Mouse (Mus musculus): ENCODE data around the gene Spa17. TPM values are rescaled to one million over a fixed set of nuclear protein-coding genes. Genes with fewer than 3 reads are reported as not detected.

Gene Spa17
- total RNA-seq, 1 experiment from 2014 or later, result 5.9 TPM

- no peak for ATAC-seq (replicated peaks; ENCODE audit: low read depth, poor library complexity, severe bottlenecking)
Measured at GRCm38 (mm10) chr9:37623981-37624380, 10.5 kb upstream of the Spa17 start.

GRCm38 (mm10) chr9:37621290-37621689 is 7.8 kb upstream of the Spa17 start:
- ATAC-seq (replicated peaks; ENCODE audit: low read depth, poor library complexity, severe bottlenecking), result no peak

- peak; percentile 36; the same call in 1 of the 2 replicates for ATAC-seq (replicated peaks; ENCODE audit: low read depth, poor library complexity, severe bottlenecking)
Measured at GRCm38 (mm10) chr9:37616770-37617169, 3.2 kb upstream of the Spa17 start.

DNA sequence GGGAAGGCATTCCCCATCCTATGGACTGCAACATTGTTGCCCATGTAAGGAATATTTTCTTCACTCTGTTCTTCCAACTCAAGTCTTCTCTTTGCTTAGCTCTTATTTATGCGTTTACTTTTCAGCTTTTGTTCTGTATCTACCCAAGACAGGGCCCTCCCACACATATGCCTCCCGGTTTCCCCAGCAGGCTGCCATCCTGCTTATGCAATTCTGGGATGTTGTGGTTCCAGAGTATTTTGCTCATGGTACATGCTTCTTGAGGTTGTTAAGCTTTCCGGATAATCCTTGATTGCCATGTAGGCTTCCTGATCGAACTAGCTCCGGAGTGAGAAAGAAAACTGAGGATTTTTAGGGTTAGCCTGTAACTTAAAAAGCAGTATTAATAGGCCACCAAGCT is 1.7 kb upstream of the Spa17 start:
- no peak for ATAC-seq (replicated peaks; ENCODE audit: low read depth, poor library complexity, severe bottlenecking)

DNA sequence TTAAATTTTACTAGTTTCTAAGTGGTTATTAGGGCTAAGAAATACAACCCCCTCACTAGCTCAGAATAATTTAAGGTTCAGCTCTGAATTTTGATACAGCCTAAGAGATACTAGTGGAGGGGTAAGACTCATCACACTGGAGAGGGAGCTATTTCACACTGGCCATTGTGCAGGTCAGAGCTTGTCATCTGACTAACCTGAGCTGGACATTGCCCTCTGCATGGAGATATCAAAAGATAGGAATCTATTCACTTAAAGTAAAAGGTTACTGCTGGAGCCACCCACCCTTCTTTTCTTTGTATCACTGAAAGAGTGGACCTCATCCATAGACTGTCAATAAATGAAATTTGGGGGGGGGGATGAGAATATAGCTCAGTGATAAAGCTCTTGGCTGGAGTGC is 794 bp upstream of the Spa17 start:
- no peak for ATAC-seq (replicated peaks; ENCODE audit: low read depth, poor library complexity, severe bottlenecking)

DNA sequence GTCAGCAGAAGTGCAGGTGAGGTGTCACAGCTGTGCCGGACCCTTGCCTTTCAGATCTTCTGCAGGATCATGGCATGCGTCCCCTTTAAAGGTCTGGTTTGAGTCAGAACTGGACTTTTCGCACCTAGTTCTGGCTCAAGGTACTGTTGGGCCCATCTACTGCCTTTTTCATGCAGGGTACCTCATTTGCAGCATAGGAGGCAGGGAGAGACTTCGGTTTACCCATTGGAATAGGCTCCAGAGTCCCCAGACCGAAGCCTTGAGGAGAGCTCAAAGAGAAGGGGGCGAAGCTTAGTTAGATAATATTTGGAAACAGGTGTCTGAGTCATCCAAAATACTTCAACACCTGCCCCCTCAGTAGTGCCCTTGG is 374 bp upstream of the Spa17 start:
- peak; percentile 12 for ATAC-seq (replicated peaks; ENCODE audit: low read depth, poor library complexity, severe bottlenecking)

DNA sequence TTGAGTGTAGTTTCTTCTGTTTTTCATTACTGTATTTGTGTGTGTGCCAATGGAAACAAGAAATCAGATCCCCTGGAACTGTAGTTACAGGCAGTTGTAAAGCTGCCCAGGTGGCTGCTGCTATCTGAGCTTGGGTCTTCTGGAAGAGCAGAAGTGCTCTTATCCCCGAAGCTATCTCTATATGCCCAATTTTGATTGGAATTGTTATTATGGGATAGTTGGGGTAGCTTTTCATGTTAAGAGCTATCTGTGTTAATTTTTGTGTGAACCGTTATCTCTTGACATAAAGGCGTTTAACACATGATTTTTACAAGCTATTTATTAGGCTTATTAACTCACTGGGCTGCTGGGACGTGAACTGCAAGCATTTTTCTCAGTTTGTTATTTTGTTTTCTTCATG is 4.0 kb downstream of the Spa17 start:
- ATAC-seq (replicated peaks; ENCODE audit: low read depth, poor library complexity, severe bottlenecking), result no peak

DNA sequence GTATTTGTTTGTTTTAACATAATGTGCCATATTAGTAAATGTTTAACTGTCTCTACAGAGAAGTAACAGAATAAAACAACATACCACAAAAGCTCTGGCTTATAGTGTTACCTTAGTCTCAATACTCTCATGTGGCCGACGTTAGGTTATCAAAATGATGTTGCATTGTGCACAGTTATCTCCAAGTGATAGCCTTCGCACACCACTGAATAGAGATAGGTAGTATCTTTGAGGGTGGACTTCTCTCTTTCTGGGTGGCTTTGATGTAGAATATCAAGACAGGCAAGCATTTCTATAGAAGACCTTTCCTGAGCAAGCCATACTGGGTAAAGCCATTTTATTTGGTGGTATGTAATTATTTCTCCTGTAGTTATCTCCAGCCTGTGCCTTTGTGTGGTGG is 8.4 kb downstream of the Spa17 start:
- no peak for ATAC-seq (replicated peaks; ENCODE audit: low read depth, poor library complexity, severe bottlenecking)

DNA sequence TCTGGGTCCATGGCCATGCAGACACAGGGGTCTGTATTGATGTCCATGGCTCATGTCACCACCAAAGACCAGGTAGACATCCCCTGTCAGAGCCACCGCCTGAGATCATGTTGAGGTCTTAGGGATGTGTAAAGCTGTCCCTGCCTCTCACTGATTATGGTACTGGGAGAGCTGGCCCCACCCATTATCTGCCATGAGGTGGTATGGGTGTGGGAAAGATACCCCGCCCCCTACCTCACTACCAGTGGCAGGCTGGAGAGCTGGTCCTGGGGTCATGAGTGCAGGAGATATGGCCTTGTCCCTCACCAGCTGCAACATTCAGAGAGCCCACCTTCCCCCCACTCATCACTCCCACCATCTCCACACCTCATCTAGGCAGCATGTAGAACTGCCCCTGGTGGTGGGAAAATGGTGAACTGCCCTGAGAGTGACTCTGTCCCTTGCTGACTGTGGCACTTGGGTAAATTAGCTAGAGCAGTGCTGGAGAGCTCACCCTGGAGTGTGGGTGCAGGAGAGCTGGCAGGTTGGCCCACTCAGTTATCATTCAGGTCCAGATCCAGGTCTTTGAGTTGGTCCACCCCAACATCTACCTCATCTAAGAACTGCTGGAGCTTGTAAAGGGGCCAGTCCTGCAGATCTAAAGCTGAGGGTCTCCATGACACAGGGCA is 12.8 kb downstream of the Spa17 start:
- peak; percentile 43; the same call in 1 of the 2 replicates for ATAC-seq (replicated peaks; ENCODE audit: low read depth, poor library complexity, severe bottlenecking)

GRCm38 (mm10) chr9:37598637-37599036 is 14.9 kb downstream of the Spa17 start:
- peak; percentile 67; the same call in 1 of the 2 replicates for ATAC-seq (replicated peaks; ENCODE audit: low read depth, poor library complexity, severe bottlenecking)

DNA sequence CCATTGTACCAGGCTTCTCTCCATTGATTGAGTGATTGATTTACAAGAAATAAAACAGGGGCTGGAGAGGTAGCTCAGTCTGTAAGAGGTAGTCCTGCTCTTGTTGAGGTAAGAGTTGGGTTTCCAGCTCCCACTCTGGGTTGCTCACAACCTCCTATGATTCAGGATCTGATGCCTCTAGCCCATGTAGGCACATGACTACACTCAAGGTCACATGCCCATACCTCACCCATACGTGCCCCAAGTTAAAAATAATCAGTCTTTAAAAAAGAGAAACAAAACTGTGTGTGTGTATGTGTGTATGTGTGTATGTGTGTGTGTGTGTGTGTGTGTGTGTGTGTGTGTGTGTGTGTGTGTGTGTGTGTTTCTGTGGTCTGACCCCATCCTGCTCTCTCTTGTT is 18.0 kb downstream of the Spa17 start:
- ATAC-seq (replicated peaks; ENCODE audit: low read depth, poor library complexity, severe bottlenecking), result no peak

DNA sequence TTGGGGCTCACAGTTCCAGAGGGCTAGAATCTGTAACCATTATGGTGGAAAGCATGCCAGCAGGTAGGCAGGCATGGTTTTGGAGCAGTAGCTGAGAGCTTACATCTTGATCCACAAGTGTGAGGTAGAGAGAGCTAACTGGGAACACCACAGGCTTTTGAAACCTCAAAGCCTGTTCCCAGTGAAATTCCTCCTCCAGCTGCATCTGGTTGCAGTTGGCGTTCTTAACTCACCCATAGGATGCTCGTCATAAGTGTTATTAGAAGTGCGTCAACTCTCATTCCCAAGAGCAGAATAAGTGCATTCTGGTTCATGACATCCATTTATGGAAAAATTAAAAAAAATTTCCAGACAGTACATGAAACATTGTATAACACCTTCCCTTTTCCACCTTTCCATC is 19.8 kb downstream of the Spa17 start:
- no peak for ATAC-seq (replicated peaks; ENCODE audit: low read depth, poor library complexity, severe bottlenecking)

GRCm38 (mm10) chr9:37592633-37593032 is 20.9 kb downstream of the Spa17 start:
- peak; percentile 41 for ATAC-seq (replicated peaks; ENCODE audit: low read depth, poor library complexity, severe bottlenecking)

- ATAC-seq (replicated peaks; ENCODE audit: low read depth, poor library complexity, severe bottlenecking), result peak; percentile 26
Measured at GRCm38 (mm10) chr9:37592025-37592424, 21.5 kb downstream of the Spa17 start.

- ATAC-seq (replicated peaks; ENCODE audit: low read depth, poor library complexity, severe bottlenecking), result peak; percentile 43; the same call in 1 of the 2 replicates
Measured at GRCm38 (mm10) chr9:37590381-37590780, 23.1 kb downstream of the Spa17 start.

- ATAC-seq (replicated peaks; ENCODE audit: low read depth, poor library complexity, severe bottlenecking), result no peak
Measured at GRCm38 (mm10) chr9:37586718-37587117, 26.8 kb downstream of the Spa17 start.

DNA sequence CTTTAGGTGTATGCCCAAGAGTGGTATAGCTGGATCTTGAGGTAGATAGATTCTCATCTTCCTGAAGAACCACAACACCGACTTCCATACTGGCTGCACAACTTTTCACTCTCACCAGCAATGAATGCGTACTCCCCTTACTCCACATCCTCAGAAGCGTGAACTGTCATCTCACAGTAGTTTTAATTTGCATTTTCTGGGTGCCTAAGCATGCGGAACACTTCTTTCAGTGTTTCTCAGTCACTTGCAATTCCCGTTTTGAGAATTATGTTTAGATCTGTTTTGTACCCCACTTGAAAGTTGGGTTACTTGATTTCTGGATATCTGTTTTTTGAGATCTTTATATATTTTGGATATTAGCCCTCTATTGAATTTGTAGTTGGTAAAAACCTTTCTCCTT is 29.9 kb downstream of the Spa17 start:
- ATAC-seq (replicated peaks; ENCODE audit: low read depth, poor library complexity, severe bottlenecking), result no peak

GRCm38 (mm10) chr9:37576436-37576930 is 37.0 kb downstream of the Spa17 start:
- peak; percentile 88 for ATAC-seq (replicated peaks; ENCODE audit: low read depth, poor library complexity, severe bottlenecking)

DNA sequence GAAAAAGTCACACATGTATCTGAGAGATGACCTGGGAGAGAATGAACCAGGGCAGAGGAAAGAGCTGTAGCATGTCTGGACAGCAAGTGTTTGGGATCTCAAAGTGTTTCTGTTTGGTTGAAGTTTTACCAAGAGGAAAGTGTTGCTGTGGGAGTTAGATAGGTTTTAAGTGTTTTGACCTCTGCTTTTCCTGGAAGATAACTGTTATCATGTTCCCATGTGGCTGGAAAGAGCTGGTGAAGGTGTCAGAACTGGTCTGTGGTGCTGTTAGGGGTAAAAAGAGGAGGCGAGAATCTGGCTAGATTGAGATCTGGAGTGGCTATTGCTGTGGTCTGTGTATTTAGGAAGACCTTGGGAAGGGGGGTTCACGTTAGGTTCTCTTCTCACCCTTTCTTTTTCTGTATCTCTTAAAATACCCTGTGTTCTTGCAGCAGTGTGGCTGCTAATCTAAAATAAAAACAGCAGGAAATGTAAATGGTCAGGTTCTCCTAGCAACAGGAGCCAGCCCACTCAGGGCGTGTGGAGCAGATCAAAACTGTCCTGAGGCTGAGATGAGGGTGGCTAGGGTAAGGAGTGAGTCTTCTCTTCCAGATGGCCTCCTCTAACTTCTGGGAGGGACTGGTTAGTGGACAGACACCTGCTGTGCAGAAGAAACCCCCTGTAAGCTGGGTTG is 41.2 kb downstream of the Spa17 start:
- ATAC-seq (replicated peaks; ENCODE audit: low read depth, poor library complexity, severe bottlenecking), result peak; percentile 12

- ATAC-seq (replicated peaks; ENCODE audit: low read depth, poor library complexity, severe bottlenecking), result no peak
Measured at GRCm38 (mm10) chr9:37569231-37569835, 44.2 kb downstream of the Spa17 start.

DNA sequence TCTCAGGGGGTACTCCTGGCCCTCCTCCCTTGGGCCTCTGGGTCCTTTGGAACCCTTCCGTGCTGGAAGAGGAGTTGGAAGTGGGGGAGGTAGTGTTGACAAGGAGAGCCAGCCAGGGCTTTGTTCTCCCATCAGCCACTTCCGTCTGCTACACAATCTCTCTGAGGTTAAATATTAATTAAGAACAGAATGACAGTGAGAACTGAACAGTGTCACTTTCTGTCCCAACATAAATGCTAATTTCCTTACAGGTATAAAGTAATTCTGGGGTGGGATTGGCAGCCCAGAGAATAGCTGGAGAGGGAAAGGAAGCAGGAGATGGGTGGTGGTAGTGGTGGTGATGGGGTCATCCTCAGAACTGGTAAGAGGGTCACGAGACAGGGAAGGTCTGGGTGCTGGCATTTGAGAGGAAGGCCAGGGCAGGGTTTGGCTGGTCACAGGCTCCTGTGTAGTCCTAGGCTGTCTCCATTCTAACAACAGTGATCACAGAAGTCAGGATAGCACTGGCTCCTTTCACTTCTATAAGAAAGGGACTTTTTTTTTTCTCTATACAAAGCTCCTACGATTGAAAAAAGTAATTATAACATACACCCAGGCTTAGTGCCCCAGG is 44.8 kb downstream of the Spa17 start:
- ATAC-seq (replicated peaks; ENCODE audit: low read depth, poor library complexity, severe bottlenecking), result no peak

Data from common myeloid progenitor, adult 5-6 weeks (primary cell).